Mouse (Mus musculus): Measurements from ENCODE around the gene Ctnnbl1.

Gene Ctnnbl1

GRCm38 (mm10) chr2:157873691-157874090, 136.5 kb downstream of the Ctnnbl1 start:
- no peak for ATAC-seq (ENCODE audit: low TSS enrichment)

- peak; percentile 57; the same call in 1 of the 2 replicates for ATAC-seq (ENCODE audit: low TSS enrichment)
These were observed 137.9 kb downstream of the Ctnnbl1 start for GRCm38 (mm10) chr2:157875111-157875510.

- no peak for ATAC-seq (ENCODE audit: low TSS enrichment)
These were observed 140.2 kb downstream of the Ctnnbl1 start for GRCm38 (mm10) chr2:157877394-157877793.

- peak; percentile 87 for ATAC-seq (ENCODE audit: low TSS enrichment)
These were observed 140.8 kb downstream of the Ctnnbl1 start for GRCm38 (mm10) chr2:157877967-157878366.

- no peak for ATAC-seq (ENCODE audit: low TSS enrichment)
These were observed 144.7 kb downstream of the Ctnnbl1 start for GRCm38 (mm10) chr2:157881939-157882338.

- no peak for ATAC-seq (ENCODE audit: low TSS enrichment)
These were observed 150.2 kb downstream of the Ctnnbl1 start for GRCm38 (mm10) chr2:157887275-157888025.

- ATAC-seq (ENCODE audit: low TSS enrichment), result peak; percentile 73
These were observed 154.0 kb downstream of the Ctnnbl1 start for GRCm38 (mm10) chr2:157891166-157891565.

- no peak for ATAC-seq (ENCODE audit: low TSS enrichment)
These were observed 159.9 kb downstream of the Ctnnbl1 start for GRCm38 (mm10) chr2:157897131-157897530.

- ATAC-seq (ENCODE audit: low TSS enrichment), result no peak
These were observed 176.0 kb downstream of the Ctnnbl1 start for GRCm38 (mm10) chr2:157913204-157913636.

GRCm38 (mm10) chr2:157913705-157914104, 176.5 kb downstream of the Ctnnbl1 start:
- no peak for ATAC-seq (ENCODE audit: low TSS enrichment)

- ATAC-seq (ENCODE audit: low TSS enrichment), result peak; percentile 18; the same call in 1 of the 2 replicates
These were observed 177.0 kb downstream of the Ctnnbl1 start, which contains the start of gene Vstm2l for GRCm38 (mm10) chr2:157914105-157914764. Vstm2l (plus strand) TSS chr2:157914653.

- ATAC-seq (ENCODE audit: low TSS enrichment), result peak; percentile 57
These were observed 177.8 kb downstream of the Ctnnbl1 start for GRCm38 (mm10) chr2:157914889-157915517.

GRCm38 (mm10) chr2:157918529-157918928, 181.3 kb downstream of the Ctnnbl1 start:
- no peak for ATAC-seq (ENCODE audit: low TSS enrichment)

GRCm38 (mm10) chr2:157921551-157921950, 184.3 kb downstream of the Ctnnbl1 start:
- no peak for ATAC-seq (ENCODE audit: low TSS enrichment)

GRCm38 (mm10) chr2:157923406-157923805, 186.2 kb downstream of the Ctnnbl1 start:
- no peak for ATAC-seq (ENCODE audit: low TSS enrichment)

- no peak for ATAC-seq (ENCODE audit: low TSS enrichment)
These were observed 187.3 kb downstream of the Ctnnbl1 start for GRCm38 (mm10) chr2:157924504-157924903.

- peak; percentile 58 for ATAC-seq (ENCODE audit: low TSS enrichment)
These were observed 189.3 kb downstream of the Ctnnbl1 start for GRCm38 (mm10) chr2:157926502-157926901.

- ATAC-seq (ENCODE audit: low TSS enrichment), result peak; percentile 60
These were observed 189.7 kb downstream of the Ctnnbl1 start for GRCm38 (mm10) chr2:157926927-157927326.

- ATAC-seq (ENCODE audit: low TSS enrichment), result no peak
These were observed 190.2 kb downstream of the Ctnnbl1 start for GRCm38 (mm10) chr2:157927397-157927796.

GRCm38 (mm10) chr2:157927815-157928214, 190.6 kb downstream of the Ctnnbl1 start:
- ATAC-seq (ENCODE audit: low TSS enrichment), result no peak

- no peak for ATAC-seq (ENCODE audit: low TSS enrichment)
These were observed 195.5 kb downstream of the Ctnnbl1 start for GRCm38 (mm10) chr2:157932655-157933054.

- no peak for ATAC-seq (ENCODE audit: low TSS enrichment)
These were observed 198.4 kb downstream of the Ctnnbl1 start for GRCm38 (mm10) chr2:157935444-157936171.
